Mouse (Mus musculus) kidney, postnatal 0 days (tissue): ENCODE measurements at regions not wholly inside any gene's neighbourhood (a gene's known extent, or its start where the extent isn't known, plus 50 kb on each side); places are given as distances from the start of the nearest gene placed in this dataset.

Experiments
- ATAC-seq: fragments of 200-750 bp; cut with Nextera tagmentation; replicated peaks from 2 replicates; pipeline ENCODE4 v1.8.0; 2017; ENCODE audit warnings: low read depth, moderate number of reproducible peaks, moderate TSS enrichment, moderate library complexity; ENCODE audit not compliant: low FRiP score
- DNase-seq: peaks from one replicate; pipeline ENCODE4 v3.0.0-alpha.2; 2016; ENCODE audit warnings: low spot score
- H3K27ac ChIP-seq: fragments of 300-500 bp; sonication (generic); 2 replicates; pipeline ENCODE4 v1.5.1; 2014; ENCODE audit warnings: mild to moderate bottlenecking
- H3K27me3 ChIP-seq: fragments of 300-500 bp; sonication (generic); 2 replicates; pipeline ENCODE4 v1.6.1; 2014; ENCODE audit warnings: low read length, mixed read lengths; ENCODE audit not compliant: insufficient read depth
- H3K36me3 ChIP-seq: fragments of 300-500 bp; sonication (generic); 2 replicates; pipeline ENCODE4 v1.6.1; 2014; ENCODE audit warnings: low read length, mixed read lengths; ENCODE audit not compliant: insufficient read depth
- H3K4me1 ChIP-seq: fragments of 300-500 bp; sonication (generic); replicated peaks from 2 replicates; pipeline ENCODE4 v1.6.1; 2014; ENCODE audit warnings: antibody characterized with exemption, low read length, mixed read lengths; ENCODE audit not compliant: insufficient read depth
- H3K4me2 ChIP-seq: fragments of 300-500 bp; sonication (generic); 2 replicates; pipeline ENCODE4 v1.6.1; 2014; ENCODE audit warnings: mild to moderate bottlenecking, low read length, moderate library complexity, mixed read lengths
- H3K4me3 ChIP-seq: fragments of 300-500 bp; sonication (generic); replicated peaks from 2 replicates; pipeline ENCODE4 v1.5.1; 2014; ENCODE audit warnings: low read depth, low read length
- H3K9ac ChIP-seq: fragments of 300-500 bp; sonication (generic); 2 replicates; pipeline ENCODE4 v1.6.1; 2014; ENCODE audit warnings: low read depth, low read length
- H3K9me3 ChIP-seq: fragments of 300-500 bp; sonication (generic); replicated peaks from 2 replicates; pipeline ENCODE4 v1.6.1; 2016; ENCODE audit warnings: low read length, inconsistent platforms, mixed read lengths
- CTCF ChIP-seq: IDR thresholded peaks from 2 replicates; pipeline ENCODE4 v1.5.1; 2016; ENCODE audit warnings: antibody characterized with exemption, low read depth, mild to moderate bottlenecking, moderate library complexity
- WGBS: fragments of 180-500 bp; shearing (Covaris S2); extraction: QIAGEN DNeasy Blood & Tissue Kit; methylation state at CpG from one replicate; pipeline ENCODE4 v1.1.7; 2014; 5-methylcytosine and 5-hydroxymethylcytosine counted together

DNA sequence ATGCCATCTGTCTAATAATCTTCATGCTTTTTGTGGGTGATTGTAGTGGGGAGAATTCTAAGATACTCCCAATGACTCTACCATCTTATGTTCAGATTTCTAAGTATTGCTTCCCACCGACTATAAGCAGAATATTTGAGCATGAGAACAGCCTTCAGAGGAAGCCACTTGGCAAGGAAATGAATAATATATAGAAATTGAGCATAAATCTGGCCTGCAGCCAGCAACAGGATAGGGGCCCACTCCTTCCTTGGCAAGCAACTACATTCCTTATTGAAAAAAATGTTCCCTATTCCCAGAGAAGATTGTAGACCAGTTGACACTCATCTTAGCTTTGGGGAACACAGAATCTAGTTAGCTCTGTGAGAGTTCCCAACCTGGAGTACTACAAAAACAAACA is 591.5 kb upstream of the A1bg start:
- Histone ChIP-seq H3K4me2 (no peak overlapping the region), H3K27ac (no peak overlapping the region), H3K27me3 (no peaks in the 10 kb centered on the region), H3K9me3 (no peaks in the 10 kb centered on the region), H3K9ac (no peak overlapping the region), H3K4me1 (no peaks in the 10 kb centered on the region), H3K36me3 (no peaks in the 10 kb centered on the region), H3K4me3 (no peak overlapping the region)
- DNase-seq (peak; percentile 55), ATAC-seq (no peak)
- 56% methylated on average over 1 of the region's 1 CpGs for WGBS
- no peak for TF ChIP-seq CTCF

DNA sequence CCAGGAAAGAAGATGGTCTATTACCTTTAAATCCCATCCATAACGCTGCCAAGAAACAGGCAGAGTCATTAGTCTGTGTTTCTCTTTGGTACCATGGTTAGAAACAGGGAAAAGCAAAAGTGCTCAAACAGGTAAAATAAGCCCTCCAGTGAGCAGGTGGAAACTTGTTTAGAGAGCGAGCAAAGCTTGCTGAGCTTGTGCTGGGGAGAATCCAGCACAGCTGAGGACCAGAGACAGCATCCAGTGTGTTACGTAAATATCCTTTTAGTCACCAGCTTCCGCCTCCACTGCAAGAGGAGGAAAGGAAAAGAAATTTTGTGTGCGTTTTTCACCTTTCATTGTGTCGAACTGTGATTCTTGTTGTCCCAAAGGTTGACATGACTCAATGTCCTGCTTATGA is 586.0 kb upstream of the A1bg start:
- DNase-seq (no peak), ATAC-seq (no peak)
- H3K4me1 ChIP-seq, result no peaks in the 10 kb centered on the region
- H3K27me3 ChIP-seq, result no peaks in the 10 kb centered on the region
- WGBS, result 81% methylated on average over 6 of the region's 6 CpGs
- H3K4me3 ChIP-seq, result no peak overlapping the region
- no peak overlapping the region for H3K4me2 ChIP-seq
- H3K9ac ChIP-seq, result no peak overlapping the region
- H3K36me3 ChIP-seq, result no peaks in the 10 kb centered on the region
- H3K9me3 ChIP-seq, result no peaks in the 10 kb centered on the region
- no peak overlapping the region for H3K27ac ChIP-seq
- no peak for TF ChIP-seq CTCF

DNA sequence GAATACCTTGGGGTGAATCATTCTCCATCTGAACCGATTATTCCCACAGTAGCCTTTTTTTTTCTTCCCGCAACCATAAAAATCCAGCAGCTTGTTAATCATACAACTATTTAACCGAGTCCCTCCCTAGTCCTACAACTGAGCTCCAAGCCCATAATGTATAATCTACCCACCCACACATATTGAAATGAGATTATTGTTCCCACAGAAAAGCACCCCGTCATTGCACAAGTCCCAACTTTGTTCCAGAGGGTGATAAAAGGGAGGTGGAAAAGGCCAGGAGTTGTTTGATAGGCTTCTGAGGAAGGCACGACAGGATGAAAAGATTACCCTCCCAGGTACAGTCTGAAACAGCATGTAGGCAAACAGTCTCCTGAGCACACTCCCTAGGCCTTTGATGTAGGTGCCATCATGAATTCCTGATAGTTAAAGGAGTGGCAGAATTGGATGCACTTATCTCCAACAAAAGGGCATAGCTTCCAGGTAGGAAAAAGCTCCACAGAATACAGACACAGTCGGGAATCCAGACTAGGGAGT is 583.6 kb upstream of the A1bg start:
- ATAC-seq (no peak), DNase-seq (no peak)
- H3K4me1 ChIP-seq, result no peaks in the 10 kb centered on the region
- no peak overlapping the region for H3K4me3 ChIP-seq
- no peak overlapping the region for H3K4me2 ChIP-seq
- H3K27me3 ChIP-seq, result no peaks in the 10 kb centered on the region
- no peaks in the 10 kb centered on the region for H3K9me3 ChIP-seq
- 63% methylated on average over 6 of the region's 6 CpGs for WGBS
- H3K36me3 ChIP-seq, result no peaks in the 10 kb centered on the region
- no peak for TF ChIP-seq CTCF
- no peak overlapping the region for H3K27ac ChIP-seq
- H3K9ac ChIP-seq, result no peak overlapping the region

DNA sequence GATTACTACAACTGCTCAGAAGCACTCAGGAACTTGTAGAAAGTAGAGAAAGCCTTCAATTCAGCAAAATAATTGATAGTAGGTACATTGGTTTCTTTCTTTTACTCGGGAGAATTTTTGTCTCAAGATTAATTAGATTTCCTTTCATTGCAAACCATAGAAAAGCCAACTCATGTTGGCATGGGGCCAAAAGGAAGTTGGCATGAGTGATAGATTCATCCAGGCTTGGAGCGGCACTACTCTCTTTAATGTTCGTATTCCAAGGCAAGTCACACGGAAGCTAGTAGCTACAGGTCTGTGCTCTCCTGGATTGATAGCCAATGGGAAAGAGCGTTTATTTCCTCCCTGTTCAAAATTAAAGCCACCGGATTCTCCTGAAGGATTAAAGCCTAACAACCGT is 580.6 kb upstream of the A1bg start:
- ATAC-seq (no peak), DNase-seq (peak; percentile 4)
- no peak overlapping the region for H3K9ac ChIP-seq
- H3K4me1 ChIP-seq, result no peaks in the 10 kb centered on the region
- H3K9me3 ChIP-seq, result no peaks in the 10 kb centered on the region
- WGBS, result 65% methylated on average over 7 of the region's 7 CpGs
- no peak overlapping the region for H3K4me2 ChIP-seq
- H3K27me3 ChIP-seq, result no peaks in the 10 kb centered on the region
- no peaks in the 10 kb centered on the region for H3K36me3 ChIP-seq
- H3K4me3 ChIP-seq, result no peak overlapping the region
- TF ChIP-seq CTCF, result no peak
- H3K27ac ChIP-seq, result no peak overlapping the region

DNA sequence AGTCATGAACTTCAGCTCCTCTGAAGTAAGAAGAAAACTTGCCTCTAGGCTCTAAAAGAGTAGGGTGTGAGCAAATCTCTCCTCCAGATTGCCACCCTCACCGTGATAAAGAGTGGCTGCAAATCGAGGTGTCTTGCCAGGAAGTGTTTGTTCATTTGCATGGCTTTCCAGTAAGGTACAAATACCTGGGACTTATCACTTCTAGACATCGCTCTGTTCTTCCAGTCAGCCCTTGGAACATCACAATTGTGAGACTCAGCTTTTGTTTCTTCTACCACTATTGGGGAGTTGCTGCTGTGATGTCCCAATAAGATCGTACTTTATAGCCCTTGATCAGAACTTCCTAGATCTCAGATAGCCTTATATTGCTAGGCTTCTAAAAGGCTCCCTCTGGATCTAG is 566.9 kb upstream of the A1bg start:
- Histone ChIP-seq H3K4me3 (no peak overlapping the region), H3K9ac (no peak overlapping the region), H3K27ac (no peak overlapping the region), H3K36me3 (no peaks in the 10 kb centered on the region), H3K4me1 (no peaks in the 10 kb centered on the region), H3K27me3 (no peaks in the 10 kb centered on the region), H3K4me2 (no peak overlapping the region), H3K9me3 (no peaks in the 10 kb centered on the region)
- no peak for ATAC-seq
- no peak for DNase-seq
- WGBS, result 81% methylated on average over 4 of the region's 4 CpGs
- TF ChIP-seq CTCF, result no peak

DNA sequence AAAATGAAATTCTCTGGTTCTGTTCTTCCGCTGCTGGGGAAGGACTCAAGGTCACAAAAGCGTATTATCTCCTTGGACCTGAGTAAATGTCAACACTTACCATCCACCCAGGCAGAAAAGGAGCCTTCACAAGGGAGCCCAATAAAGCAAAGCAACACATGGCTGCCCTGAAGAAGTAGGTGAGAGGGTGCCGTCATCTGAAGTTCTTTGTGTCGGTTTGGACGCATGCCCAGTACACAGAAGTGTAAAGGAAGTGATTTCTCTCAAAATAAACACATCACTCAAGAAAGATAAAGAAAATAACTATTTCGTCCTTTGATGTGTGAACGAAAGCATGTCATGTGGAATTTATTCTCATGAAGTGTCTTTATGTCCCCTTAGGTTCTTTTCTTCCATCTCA is 559.0 kb upstream of the A1bg start:
- DNase-seq (peak; percentile 10), ATAC-seq (no peak)
- no peaks in the 10 kb centered on the region for H3K27me3 ChIP-seq
- WGBS, result 46% methylated on average over 7 of the region's 7 CpGs
- no peak overlapping the region for H3K4me3 ChIP-seq
- no peaks in the 10 kb centered on the region for H3K9me3 ChIP-seq
- no peak overlapping the region for H3K9ac ChIP-seq
- no peaks in the 10 kb centered on the region for H3K4me1 ChIP-seq
- H3K27ac ChIP-seq, result no peak overlapping the region
- TF ChIP-seq CTCF, result no peak
- H3K36me3 ChIP-seq, result no peaks in the 10 kb centered on the region
- no peak overlapping the region for H3K4me2 ChIP-seq

DNA sequence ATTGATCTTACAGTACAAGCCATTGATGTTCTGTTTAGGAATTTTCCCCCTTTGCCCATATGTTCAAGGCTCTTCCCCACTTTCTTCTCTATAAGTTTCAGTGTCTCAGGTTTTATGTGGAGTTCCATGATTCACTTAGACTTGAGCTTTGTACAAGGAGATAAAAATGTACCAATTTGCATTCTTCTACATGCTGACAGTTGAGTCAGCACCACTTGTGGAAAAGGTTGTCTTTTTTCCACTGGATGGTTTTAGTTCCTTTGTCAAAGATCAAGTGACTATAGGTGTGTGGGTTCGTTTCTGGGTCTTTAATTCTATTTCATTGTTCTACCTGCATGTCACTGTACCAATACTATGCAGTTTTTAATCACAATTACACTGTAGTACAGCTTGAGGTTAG is 551.1 kb upstream of the A1bg start:
- no peaks in the 10 kb centered on the region for H3K27me3 ChIP-seq
- no peak overlapping the region for H3K9ac ChIP-seq
- no peaks in the 10 kb centered on the region for H3K4me1 ChIP-seq
- ATAC-seq, result no peak
- no peaks in the 10 kb centered on the region for H3K9me3 ChIP-seq
- no peak for DNase-seq
- H3K27ac ChIP-seq, result no peak overlapping the region
- 48% methylated on average over 1 of the region's 1 CpGs for WGBS
- no peak overlapping the region for H3K4me2 ChIP-seq
- no peaks in the 10 kb centered on the region for H3K36me3 ChIP-seq
- TF ChIP-seq CTCF, result no peak
- H3K4me3 ChIP-seq, result no peak overlapping the region
